Mouse (Mus musculus) lung, postnatal 0 days (tissue): ENCODE measurements around the gene Ascc2. TPM values are rescaled to one million over a fixed set of nuclear protein-coding genes. Genes with fewer than 3 reads are reported as not detected.

Experiments
- ATAC-seq: fragments of 200-750 bp; cut with Nextera tagmentation; 2 replicates; pipeline ENCODE4 v1.8.0; 2017; ENCODE audit warnings: moderate library complexity
- DNase-seq: peaks from one replicate; pipeline ENCODE4 v3.0.0-alpha.2; 2016; ENCODE audit warnings: low spot score
- H3K27ac ChIP-seq: fragments of 300-500 bp; sonication (generic); 2 replicates; pipeline ENCODE4 v1.5.1; 2014; ENCODE audit warnings: antibody characterized with exemption, mild to moderate bottlenecking, low read length, mixed read lengths
- H3K27me3 ChIP-seq: fragments of 300-500 bp; sonication (generic); replicated peaks from 2 replicates; pipeline ENCODE4 v1.6.1; 2014; ENCODE audit warnings: low read length, mixed read lengths; ENCODE audit not compliant: insufficient read depth
- H3K36me3 ChIP-seq: fragments of 300-500 bp; sonication (generic); 2 replicates; pipeline ENCODE4 v1.6.1; 2014; ENCODE audit warnings: low read length, mixed read lengths; ENCODE audit not compliant: insufficient read depth
- H3K4me1 ChIP-seq: fragments of 300-500 bp; sonication (generic); 2 replicates; pipeline ENCODE4 v1.6.1; 2014; ENCODE audit warnings: antibody characterized with exemption, low read depth, low read length, mixed read lengths; ENCODE audit not compliant: insufficient read depth
- H3K4me2 ChIP-seq: fragments of 300-500 bp; sonication (generic); replicated peaks from 2 replicates; pipeline ENCODE4 v1.6.1; 2014; ENCODE audit warnings: low read depth, mild to moderate bottlenecking, low read length, moderate library complexity, mixed read lengths
- H3K4me3 ChIP-seq: fragments of 300-500 bp; sonication (generic); 2 replicates; pipeline ENCODE4 v1.5.1; 2014; ENCODE audit warnings: low read depth, low read length
- H3K9ac ChIP-seq: fragments of 300-500 bp; sonication (generic); replicated peaks from 2 replicates; pipeline ENCODE4 v1.6.1; 2014; ENCODE audit warnings: low read depth, mild to moderate bottlenecking
- H3K9me3 ChIP-seq: fragments of 300-500 bp; sonication (generic); 2 replicates; pipeline ENCODE4 v1.6.1; 2016; ENCODE audit warnings: low read length, mixed read lengths
- CTCF ChIP-seq: IDR thresholded peaks from 2 replicates; pipeline ENCODE4 v1.5.1; 2016; ENCODE audit warnings: antibody characterized with exemption, mild to moderate bottlenecking
- EP300 ChIP-seq: IDR thresholded peaks from 2 replicates; pipeline ENCODE4 v1.6.1; 2016; ENCODE audit warnings: antibody characterized with exemption, mild to moderate bottlenecking, control low read depth
- WGBS: fragments of 180-500 bp; shearing (Covaris S2); extraction: QIAGEN DNeasy Blood & Tissue Kit; methylation state at CpG from one replicate; pipeline ENCODE4 v1.1.7; 2014; 5-methylcytosine and 5-hydroxymethylcytosine counted together
- polyA plus RNA-seq: library from polyadenylated mRNA; unstranded; fragments of >200 nt; fragmentation: Nextera tagmentation; extraction: Ambion mirVana; gene quantifications from 2 replicates; pipeline ENCODE4 v1.2.1, GENCODE M21; 2015

Gene Ascc2
- polyA plus RNA-seq, 1 experiment from 2014 or later: 21.7 TPM

GRCm38 (mm10) chr11:4721728-4722127, 84.2 kb downstream of the Ascc2 start:
- no peak for TF ChIP-seq CTCF
- TF ChIP-seq EP300: no peak

GRCm38 (mm10) chr11:4729603-4730002, 92.1 kb downstream of the Ascc2 start:
- Histone ChIP-seq H3K27me3 (no peaks in the 10 kb centered on the region), H3K9ac (no peak overlapping the region), H3K4me2 (no peak overlapping the region), H3K4me3 (no peak overlapping the region), H3K9me3 (no peaks in the 10 kb centered on the region), H3K36me3 (no peaks in the 10 kb centered on the region; the same call in 1 of the 2 replicates), H3K4me1 (no peaks in the 10 kb centered on the region; the same call in 1 of the 2 replicates), H3K27ac (no peak overlapping the region)
- peak; percentile 63 for ATAC-seq
- 13% methylated on average over 12 of the region's 12 CpGs for WGBS
- peak; percentile 58 for DNase-seq
- TF ChIP-seq CTCF (no peak), EP300 (no peak)

More at GRCm38 (mm10) chr11:4721728-4722127, 84.2 kb downstream of the Ascc2 start:
- no peak for ATAC-seq
- no peaks in the 10 kb centered on the region for H3K4me1 ChIP-seq
- H3K9me3 ChIP-seq: no peaks in the 10 kb centered on the region
- DNase-seq: no peak
- H3K36me3 ChIP-seq: no peaks in the 10 kb centered on the region
- H3K9ac ChIP-seq: no peak overlapping the region
- no peak overlapping the region for H3K27ac ChIP-seq
- H3K27me3 ChIP-seq: no peaks in the 10 kb centered on the region
- H3K4me2 ChIP-seq: no peak overlapping the region
- H3K4me3 ChIP-seq: no peak overlapping the region
- WGBS: 78% methylated on average over 8 of the region's 8 CpGs

GRCm38 (mm10) chr11:4730096-4730495, 92.5 kb downstream of the Ascc2 start:
- DNase-seq (peak; percentile 66), ATAC-seq (peak; percentile 88)
- H3K9me3 ChIP-seq: no peaks in the 10 kb centered on the region
- H3K27ac ChIP-seq: no peak overlapping the region
- no peak overlapping the region for H3K4me2 ChIP-seq
- no peak overlapping the region for H3K4me3 ChIP-seq
- H3K9ac ChIP-seq: no peak overlapping the region
- WGBS: 59% methylated on average over 6 of the region's 6 CpGs
- no peak for TF ChIP-seq EP300
- no peak for TF ChIP-seq CTCF
- no peaks in the 10 kb centered on the region; the same call in 1 of the 2 replicates for H3K36me3 ChIP-seq
- H3K27me3 ChIP-seq: no peaks in the 10 kb centered on the region
- H3K4me1 ChIP-seq: no peaks in the 10 kb centered on the region; the same call in 1 of the 2 replicates

GRCm38 (mm10) chr11:4730913-4731312, 93.4 kb downstream of the Ascc2 start:
- no peak for TF ChIP-seq CTCF
- H3K4me2 ChIP-seq: no peak overlapping the region
- H3K27me3 ChIP-seq: no peaks in the 10 kb centered on the region
- no peak overlapping the region for H3K9ac ChIP-seq
- no peaks in the 10 kb centered on the region; the same call in 1 of the 2 replicates for H3K4me1 ChIP-seq
- no peak for DNase-seq
- no peaks in the 10 kb centered on the region; the same call in 1 of the 2 replicates for H3K36me3 ChIP-seq
- H3K9me3 ChIP-seq: no peaks in the 10 kb centered on the region
- ATAC-seq: no peak
- H3K27ac ChIP-seq: no peak overlapping the region
- no peak overlapping the region for H3K4me3 ChIP-seq
- WGBS: 75% methylated on average over 5 of the region's 5 CpGs

- TF ChIP-seq CTCF (no peak), EP300 (no peak)
- DNase-seq (no peak), ATAC-seq (no peak)
- 78% methylated on average over 6 of the region's 7 CpGs for WGBS
- Histone ChIP-seq H3K9ac (no peak overlapping the region), H3K9me3 (no peaks in the 10 kb centered on the region), H3K4me2 (no peak overlapping the region), H3K4me3 (no peak overlapping the region), H3K36me3 (no peaks in the 10 kb centered on the region; the same call in 1 of the 2 replicates), H3K4me1 (no peaks in the 10 kb centered on the region; the same call in 1 of the 2 replicates), H3K27me3 (no peaks in the 10 kb centered on the region), H3K27ac (no peak overlapping the region)
Measured at GRCm38 (mm10) chr11:4731781-4732180, 94.2 kb downstream of the Ascc2 start.

- no peak overlapping the region for H3K4me3 ChIP-seq
- whole genome bisulfite sequencing: 35% methylated on average over 12 of the region's 12 CpGs
- no peak for ATAC-seq
Measured at GRCm38 (mm10) chr11:4734179-4734578, 96.6 kb downstream of the Ascc2 start.

More at GRCm38 (mm10) chr11:4734179-4734578, 96.6 kb downstream of the Ascc2 start:
- Histone ChIP-seq H3K36me3 (no peaks in the 10 kb centered on the region; the same call in 1 of the 2 replicates), H3K4me2 (no peak overlapping the region), H3K4me1 (no peaks in the 10 kb centered on the region; the same call in 1 of the 2 replicates), H3K9ac (no peak overlapping the region), H3K27me3 (no peaks in the 10 kb centered on the region), H3K9me3 (no peaks in the 10 kb centered on the region), H3K27ac (no peak overlapping the region)
- TF ChIP-seq CTCF (peak; percentile 30; the same call in 1 of the 2 replicates), EP300 (no peak)
- DNase-seq: no peak

Other genes with a start within 250 kb of the Ascc2 start
- gene Hormad2, start 196.6 kb upstream of the Ascc2 start, polyA plus RNA-seq: 0.19 and 0.32 TPM in 2 replicates
- gene Mtmr3, start 42.9 kb upstream of the Ascc2 start, polyA plus RNA-seq: 22.0 and 24.6 TPM in 2 replicates
- not detected in 2 replicates for gene Gm11032, start 17.7 kb upstream of the Ascc2 start, polyA plus RNA-seq
- gene Uqcr10, start 66.6 kb downstream of the Ascc2 start, polyA plus RNA-seq: 723 and 783 TPM in 2 replicates
- gene Zmat5, start 66.9 kb downstream of the Ascc2 start, polyA plus RNA-seq: 63.7 and 67.2 TPM in 2 replicates
- gene Cabp7, start 109.0 kb downstream of the Ascc2 start, polyA plus RNA-seq: 0.14 and 0.15 TPM in 2 replicates
- gene Nf2, start 211.8 kb downstream of the Ascc2 start, polyA plus RNA-seq: 19.6 and 21.1 TPM in 2 replicates
- gene Nipsnap1, start 236.2 kb downstream of the Ascc2 start, polyA plus RNA-seq: 10.4 and 11.9 TPM in 2 replicates